Mouse (Mus musculus): ENCODE data around the gene Vav1.

Gene Vav1

DNA sequence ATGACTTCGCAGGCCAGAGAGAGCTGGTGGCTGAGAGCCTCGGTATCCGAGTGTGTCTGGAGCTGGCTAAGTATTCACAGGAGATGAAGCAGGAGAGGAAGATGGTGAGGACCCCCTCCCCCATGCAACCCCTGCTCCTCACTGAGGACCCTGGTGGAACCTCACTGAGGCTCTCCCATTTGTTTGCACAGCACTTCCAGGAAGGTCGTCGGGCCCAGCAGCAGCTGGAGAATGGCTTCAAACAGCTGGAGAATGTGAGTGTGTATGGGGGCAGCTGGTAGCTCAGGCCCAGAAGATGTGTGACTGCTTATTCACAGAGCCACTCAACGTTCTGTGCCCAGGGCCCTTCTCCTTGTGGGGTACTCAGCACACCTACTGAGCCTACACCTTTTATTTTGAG, 25.6 kb upstream of the Vav1 start:
- 87% methylated on average over 6 of the region's 6 CpGs for WGBS

DNA sequence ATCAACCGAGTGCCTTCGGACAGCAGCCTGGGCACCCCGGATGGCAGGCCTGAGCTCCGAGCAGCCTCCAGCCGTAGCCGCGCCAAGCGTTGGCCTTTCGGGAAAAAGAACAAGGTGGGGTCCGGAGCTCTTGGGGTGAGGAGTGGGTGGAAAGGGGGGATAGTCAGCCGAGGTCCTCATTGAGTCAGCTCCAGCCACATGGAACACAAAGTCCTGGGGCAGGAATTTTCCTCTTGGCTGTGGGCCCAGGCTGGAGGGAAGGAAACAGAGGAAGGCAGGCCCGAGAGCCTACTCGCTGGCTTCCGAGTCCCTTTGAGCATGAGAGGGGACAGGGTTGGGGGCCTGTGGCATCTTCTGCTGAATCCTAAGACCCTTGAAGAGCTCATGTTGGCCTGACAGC, 23.5 kb upstream of the Vav1 start:
- 89% methylated on average over 14 of the region's 14 CpGs for WGBS

DNA sequence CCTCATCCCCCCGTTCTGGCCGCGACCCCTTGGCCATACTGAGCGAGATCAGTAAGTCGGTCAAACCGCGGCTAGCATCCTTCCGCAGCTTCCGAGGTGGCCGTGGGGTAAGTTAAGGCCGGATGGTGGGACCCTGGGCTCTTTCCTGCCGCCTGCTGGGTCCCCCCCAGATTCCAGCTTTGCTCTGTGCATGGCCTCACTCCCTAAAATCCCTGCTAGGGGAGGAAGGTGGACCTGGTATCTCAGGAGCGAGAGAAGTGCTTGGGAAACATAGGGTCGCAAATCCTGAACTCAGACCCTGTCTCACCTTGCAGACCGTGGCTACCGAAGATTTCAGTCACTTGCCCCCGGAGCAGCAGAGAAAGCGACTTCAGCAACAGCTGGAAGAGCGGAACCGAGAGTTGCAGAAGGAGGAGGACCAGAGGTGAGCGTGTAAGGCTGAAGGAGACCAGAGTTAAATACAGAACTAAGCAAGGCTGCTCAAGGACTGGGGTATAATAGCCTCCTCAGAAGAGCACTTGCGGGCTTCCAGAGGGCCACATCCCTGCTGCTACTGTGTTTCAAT, 21.9 kb upstream of the Vav1 start:
- 95% methylated on average over 22 of the region's 22 CpGs for WGBS

DNA sequence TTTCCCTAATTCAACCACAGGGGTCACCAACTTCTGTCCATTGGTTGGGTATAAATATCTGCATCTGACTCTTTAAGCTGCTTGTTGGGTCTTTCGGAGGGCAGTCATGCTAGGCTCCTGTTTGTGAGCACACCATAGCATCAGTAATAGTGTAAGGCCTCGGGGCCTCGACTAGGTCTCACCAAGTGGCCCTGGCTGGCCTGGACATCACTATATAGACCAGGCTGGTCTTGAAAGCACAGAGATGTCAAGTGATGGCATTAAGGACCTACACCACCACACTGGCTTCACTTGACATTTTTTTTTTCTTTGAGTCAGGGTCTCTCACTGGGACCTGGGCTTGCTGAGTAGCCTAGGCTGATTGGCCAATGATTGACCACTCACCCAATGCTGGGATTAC, 20.7 kb upstream of the Vav1 start:
- 96% methylated on average over 3 of the region's 3 CpGs for WGBS

DNA sequence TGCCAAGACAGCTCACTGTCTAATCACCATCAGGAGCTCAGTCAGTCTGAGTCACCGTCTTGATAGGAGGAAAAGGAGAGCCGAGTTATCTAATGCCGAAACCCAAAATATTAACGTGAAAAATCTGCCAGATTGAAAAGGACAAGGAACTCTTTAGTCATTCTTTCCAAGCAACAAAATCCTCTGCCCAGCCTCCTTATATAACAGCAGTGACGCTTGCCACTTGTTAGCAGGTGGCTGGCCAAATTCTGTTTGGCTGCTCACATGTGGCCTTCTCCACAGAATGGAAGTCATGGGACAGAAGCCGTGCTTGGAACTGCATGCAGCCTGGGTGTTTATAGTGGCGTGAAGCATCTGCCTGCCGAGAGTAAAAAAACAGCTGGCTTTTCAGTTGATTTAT, 19.2 kb upstream of the Vav1 start:
- 54% methylated on average over 8 of the region's 8 CpGs for WGBS

DNA sequence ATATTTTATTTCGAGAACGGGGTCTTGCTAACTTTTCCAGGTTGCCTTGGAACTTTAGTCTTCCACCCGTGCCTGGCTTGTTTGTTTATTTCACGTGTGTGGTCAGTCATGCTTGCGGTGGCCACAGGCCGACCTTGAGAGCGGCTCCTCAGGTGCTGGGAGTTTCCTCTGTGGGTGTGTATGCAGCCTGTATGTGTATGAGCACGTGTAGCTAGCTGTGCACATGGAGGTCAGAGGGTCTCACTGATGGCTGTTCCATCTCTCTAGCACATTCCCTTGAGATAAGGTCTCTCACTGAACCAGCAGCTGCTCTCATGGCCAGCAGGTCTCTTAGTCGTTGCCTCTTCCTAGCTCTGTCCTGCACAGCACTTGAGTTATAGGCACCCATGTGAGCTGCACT, 18.5 kb upstream of the Vav1 start:
- 94% methylated on average over 9 of the region's 9 CpGs for WGBS

DNA sequence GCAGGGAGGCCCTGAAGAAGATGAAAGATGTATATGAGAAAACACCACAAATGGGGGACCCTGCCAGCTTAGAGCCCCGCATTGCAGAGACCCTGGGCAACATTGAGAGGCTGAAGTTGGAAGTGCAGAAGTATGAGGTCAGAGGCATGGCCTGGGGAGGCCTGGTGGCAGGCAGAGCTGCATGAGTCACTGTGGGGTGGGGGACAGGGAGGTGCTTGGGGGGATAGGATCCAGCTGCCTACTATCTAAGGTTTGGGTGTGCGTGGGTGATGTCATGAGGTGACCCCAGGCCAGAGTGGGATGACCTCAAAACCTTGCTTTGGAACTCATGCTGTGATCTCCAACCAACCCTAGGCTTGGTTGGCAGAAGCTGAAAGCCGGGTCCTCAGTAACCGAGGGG, 17.6 kb upstream of the Vav1 start:
- WGBS, result 92% methylated on average over 4 of the region's 4 CpGs

DNA sequence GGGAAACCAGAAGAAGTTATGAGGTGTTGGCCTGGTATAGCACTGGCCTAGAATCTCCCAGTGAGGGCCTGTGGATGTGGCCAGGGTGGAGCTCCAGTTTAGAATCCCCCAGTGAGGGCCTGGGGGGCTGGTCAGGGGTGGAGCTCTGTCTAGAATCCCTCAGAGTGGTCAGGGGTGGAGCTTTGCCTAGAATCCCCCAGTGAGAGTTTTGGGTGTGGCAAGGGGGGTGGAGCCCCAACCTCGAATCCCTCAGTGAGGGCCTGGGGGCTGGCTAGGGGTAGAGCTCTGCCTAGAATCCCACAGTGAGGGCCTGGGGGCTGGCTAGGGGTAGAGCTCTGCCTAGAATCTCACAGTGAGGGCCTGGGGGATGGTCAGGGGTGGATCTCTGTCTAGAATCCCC, 17.1 kb upstream of the Vav1 start:
- 32% methylated on average over 1 of the region's 1 CpGs for WGBS

DNA sequence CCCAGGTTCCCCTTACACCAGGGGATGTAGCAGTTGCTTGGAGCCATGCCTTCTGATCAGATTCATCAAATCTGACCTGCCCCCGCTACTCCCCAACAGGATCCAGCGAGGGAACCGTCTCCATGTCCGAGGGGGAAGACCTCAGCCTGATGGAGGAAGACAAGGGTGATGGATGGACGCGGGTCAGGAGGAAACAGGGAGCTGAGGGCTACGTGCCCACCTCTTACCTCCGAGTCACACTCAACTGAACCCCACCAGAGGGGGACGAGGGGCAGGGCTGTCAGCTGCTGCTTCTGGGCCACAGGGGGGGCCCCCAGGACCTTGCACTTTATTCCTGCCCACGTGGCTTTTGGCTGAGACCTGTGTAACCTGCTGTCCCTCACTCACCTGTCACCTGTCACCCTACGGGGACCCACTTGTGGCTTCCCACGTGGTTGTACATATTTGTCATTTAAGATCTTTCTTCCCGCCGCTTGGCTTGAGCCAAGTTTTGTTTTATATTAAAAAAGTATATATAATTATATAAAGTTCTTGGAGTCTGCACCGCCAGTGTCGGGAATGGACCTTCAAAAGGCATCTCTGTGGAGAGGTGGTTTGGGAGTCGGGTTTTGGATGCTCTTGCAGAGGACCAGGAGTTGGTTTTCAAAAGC, 15.9 kb upstream of the Vav1 start:
- WGBS, result 96% methylated on average over 17 of the region's 17 CpGs

DNA sequence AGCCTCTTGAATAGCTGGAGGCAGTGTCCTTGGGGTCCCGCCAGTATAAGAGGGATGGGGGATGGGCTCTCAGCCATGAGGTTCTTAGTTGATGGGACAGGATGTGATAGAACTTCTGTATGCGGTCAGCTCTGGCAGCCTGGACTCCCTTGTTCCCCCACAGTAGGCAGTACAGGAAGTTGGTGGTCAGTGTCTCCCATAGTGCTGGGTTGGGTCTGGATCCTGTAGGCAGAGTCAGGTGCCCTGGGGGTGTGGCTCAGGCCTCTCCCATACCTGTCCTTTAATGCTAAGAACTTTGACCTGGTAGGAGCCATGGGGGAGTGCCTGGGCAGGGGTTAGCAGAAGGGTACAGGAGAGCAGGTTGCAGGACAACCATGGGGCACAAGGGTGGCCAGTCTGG, 14.7 kb upstream of the Vav1 start:
- WGBS, result 85% methylated on average over 2 of the region's 2 CpGs

DNA sequence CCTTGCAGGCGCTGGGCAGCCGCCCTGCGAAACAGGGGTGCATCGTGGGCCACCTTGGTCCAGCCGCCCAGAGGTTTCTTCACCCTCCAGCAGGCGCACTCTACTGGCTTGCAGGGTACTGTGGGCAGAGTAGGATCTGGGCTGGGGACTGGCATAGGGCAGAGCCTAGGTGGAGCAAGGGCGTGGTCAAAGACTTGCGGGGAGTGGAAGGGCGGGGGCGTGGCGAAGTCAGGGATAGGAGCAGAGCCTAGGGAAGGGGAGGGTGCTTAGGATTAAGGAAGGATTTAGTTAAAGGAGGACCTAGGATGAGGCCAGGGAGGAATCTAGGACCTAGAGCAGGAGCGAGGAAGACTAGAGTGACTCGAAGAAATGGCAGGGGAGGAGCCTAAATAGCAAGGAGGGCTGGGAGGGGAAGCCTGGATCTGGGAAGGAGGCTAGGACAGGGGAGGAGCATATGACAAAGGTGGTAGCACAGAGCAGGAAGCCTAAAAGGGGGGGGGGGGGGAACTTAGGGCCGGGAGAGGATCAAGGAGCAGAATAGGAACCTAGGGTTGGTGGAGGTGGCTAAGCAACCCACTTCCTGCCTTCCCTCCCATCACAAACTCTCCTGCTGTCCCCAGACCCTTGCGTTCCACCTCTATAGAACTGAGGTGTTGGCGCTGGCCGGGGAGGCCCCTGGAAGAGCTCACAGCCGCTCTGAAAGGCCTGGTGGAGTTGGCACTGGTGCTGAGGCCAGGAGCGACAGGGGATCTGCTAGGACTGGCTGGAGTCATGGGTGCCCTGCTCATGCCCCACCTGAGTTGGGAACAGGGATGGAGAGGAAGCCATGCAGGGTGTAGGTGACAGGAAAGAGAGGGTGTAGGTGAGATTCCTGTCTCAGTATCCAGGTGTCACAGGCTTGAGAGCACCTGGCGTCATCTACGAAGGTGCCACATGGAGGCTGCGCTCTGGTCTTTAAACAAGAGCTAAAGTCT, 13.6 kb upstream of the Vav1 start:
- 55% methylated on average over 22 of the region's 22 CpGs for WGBS

DNA sequence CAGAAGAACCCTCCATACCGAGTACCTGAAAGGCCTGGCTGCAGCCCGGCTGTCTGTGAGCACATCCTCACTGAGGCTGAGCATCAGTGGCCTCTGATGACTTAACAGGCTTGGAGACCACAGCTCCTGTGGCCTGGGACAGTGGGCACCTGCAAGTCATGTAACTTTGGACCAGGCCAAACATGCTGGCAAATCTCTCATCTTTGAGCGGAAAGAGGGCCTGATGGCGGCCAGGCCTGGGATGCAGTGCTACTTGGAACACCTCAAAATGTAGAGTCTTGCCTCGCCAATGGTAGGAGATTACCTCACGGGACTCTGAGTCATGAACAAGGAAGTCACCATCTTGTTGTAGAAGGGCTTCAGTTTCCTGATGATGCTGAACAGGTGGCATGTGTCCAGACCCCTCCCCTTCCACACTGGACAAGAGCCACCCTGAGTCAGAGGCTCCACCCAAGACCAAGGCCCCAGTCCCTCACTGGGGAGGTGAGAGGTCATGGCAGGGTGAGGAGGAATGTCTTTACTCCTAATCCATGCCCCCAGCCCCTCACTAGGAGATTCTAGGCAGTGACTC, 11.3 kb upstream of the Vav1 start:
- WGBS, result 91% methylated on average over 6 of the region's 6 CpGs

DNA sequence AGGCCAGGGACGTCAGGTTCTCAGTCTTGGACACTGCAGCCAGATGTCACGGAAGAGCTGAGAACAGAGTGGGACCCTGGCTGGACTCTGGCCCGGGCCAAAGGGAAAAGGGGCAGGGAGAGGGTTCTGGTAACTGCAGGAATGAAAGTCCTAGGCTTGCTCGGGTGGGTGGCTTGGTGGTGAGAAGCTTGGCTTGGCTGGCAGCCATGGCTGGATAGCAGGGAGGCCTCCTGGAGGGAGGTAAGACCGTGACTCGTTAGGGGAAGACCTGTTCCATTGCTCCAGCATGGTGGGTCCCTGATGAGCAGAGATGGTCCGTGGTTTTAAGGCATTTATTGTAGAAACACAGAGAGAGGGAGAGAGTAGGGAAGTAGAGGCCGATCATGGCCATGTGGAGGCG, 7.6 kb upstream of the Vav1 start:
- 60% methylated on average over 9 of the region's 9 CpGs for WGBS

DNA sequence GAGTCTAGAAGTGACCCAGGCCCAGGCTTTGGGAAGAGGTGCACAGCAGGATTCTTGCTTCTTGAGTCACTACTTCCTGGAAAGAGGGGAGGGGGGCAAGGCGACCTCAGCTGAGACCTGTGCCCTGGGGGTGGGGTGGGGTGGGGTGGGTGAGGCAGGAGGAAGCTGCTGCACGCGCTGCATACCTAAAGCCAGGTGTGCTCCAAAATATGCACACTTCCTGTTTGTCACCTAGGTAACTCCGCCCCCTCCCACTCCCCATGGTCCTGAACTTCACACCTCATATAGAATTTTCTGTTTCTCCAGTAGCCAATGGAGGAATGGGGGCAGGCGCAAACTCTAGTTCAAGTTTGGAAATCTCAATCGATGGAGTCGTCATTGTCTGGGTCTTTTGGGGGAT, 5.1 kb upstream of the Vav1 start:
- WGBS, result 55% methylated on average over 7 of the region's 7 CpGs

DNA sequence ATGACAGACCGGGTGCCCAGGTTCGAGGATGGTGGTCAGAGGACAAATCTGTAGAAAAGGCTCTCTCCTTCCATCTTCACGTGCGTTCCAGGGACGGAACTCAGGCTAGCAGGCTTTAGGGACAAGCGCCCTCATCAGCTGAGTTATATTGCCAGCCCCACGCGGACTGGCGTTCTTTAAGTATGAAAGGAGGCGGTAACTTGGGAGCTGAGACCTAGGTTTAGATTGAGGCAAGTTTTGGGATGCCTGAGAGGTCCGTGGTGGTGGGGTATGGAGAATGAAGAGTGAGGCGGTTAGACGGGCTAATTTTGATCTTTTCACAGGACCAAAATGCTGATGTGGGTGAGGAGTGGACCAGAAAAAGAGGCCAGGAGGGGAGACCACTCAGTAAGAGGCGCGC, 4.2 kb upstream of the Vav1 start:
- WGBS, result 11% methylated on average over 15 of the region's 15 CpGs

DNA sequence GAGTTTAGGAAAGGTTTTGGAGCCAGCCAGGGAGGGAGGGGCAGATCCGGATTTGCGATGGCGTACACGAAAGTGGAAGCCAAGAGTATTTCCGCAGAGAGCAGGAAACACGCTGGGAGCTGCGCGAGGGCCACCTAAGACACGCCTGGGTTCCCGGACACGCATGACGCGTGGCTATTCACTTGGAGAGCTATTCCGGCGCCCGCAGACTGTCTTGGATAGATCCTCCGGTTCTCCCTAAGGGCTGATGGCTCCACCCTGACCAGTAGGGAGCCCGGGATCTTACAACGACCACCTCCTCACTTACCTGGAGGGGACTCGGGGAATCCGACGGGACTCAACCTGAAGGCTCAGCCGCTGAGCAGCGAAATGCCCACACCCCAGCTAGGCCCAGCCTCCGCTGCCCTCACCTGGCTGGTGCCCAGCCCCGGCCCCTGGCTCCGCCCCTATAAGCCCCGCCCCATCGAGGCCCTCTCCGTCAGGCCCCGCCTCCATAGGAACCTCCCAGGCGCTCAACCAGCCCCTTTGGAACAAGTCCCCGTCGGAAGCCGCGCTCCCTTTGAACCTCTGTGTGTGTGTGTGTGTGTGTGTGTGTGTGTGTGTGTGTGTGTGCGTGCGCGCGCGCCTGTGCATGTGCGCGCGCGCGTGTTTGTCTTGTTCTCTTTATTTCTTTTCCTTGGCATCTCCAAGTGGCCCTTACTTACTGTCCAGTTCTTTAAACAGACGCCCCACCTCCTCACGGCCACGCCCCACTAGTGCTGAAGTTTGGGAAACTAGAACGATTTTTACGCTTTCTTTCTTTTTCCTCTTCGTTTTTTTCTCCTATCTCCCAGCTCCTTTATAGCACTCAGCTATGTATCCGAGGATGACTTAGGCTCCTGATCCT, 3.5 kb upstream of the Vav1 start:
- WGBS, result under 1% methylated on average over 53 of the region's 53 CpGs

DNA sequence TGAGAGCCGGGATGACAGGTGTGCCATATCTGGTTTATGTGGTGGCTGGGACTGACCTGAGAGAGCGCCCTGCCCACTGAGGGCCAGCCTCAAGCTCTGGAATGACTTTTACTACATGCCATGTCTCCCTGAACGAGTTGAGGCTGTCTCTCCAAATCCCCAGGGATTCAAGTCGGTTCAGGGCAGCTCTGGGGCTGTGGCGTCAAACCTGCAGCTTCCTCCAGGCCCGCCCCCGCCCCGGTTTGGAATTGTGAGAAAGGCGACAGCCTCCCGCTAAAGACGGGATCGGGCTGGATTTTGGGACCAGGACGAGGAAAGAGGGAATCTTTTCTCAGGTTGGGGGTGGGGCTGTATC, 2.9 kb upstream of the Vav1 start:
- 2% methylated on average over 13 of the region's 13 CpGs for WGBS

DNA sequence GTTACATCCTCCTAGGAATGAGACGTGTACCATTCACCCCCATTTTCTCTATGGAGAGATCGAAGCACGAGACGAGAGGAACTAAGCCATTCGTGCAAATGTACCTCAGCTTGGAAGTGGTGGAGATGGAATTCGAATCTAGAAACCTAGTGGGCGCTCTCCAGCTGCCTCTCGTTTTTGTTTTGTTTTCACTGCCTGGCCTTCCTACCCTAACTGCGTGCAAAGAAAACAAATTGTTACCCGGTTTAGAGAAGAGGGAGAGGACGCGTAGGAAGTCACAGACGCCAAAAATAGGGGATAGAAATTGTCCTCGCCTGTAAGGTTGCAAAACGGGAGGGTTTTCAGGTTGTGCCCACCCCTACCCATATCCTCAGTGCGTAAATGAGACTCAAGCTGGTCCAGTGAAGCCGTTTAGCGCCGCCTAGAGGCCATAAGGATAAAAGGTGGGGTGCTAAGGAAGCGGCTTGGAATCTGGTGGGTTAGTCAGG, 2.2 kb upstream of the Vav1 start:
- WGBS, result under 1% methylated on average over 20 of the region's 20 CpGs

DNA sequence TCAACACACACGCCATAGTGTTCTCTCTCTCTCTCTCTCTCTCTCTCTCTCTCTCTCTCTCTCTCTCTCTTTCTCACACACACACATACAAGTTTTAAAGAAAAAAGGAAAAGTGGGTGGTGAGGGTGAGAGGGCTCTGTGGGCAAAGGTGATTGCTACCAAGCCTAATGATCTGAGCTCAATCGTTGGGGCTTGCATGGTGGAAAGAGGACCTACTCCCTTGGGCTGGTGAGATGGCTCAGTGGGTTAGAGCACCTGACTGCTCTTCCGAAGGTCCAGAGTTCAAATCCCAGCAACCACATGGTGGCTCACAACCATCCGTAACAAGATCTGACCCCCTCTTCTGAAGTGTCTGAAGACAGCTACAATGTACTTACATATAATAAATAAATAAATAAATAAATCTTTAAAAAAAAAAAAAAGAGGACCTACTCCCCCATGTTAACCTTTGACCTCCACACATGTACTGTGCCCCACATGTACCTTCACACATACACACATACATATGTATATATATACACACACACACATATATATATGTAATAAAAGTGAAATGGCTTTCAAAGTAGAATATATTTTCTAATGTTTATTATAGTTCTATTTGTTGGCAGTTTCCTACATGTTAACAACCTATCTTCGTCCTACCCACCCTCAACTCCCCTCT, 1.2 kb upstream of the Vav1 start:
- WGBS, result 84% methylated on average over 5 of the region's 5 CpGs

DNA sequence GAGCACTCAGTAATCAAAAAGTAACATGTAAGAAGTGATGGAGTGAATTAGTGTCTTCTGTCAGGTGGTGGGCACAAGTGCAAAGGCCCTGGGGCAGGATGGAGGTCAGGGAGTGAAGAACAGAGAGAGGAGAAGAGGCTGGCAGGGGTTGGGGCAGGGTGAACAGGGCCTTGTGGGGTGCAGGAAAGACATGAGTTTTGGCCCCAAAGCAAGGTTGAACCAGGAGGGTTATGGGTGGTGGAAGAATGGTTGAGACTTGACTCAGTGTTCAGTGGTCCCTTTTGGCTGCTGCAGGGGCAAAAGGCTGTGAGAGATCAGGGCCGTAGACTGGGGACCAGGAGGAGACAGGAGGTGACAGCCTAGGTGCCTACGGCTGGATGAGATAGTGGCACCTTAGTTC, 363 bp upstream of the Vav1 start:
- 92% methylated on average over 2 of the region's 2 CpGs for WGBS

Measured in cerebral cortex, adult 2 months (tissue).